Mouse (Mus musculus) adrenal gland, adult 2 months (tissue): ENCODE data around the gene Olfr1360. TPM values are rescaled to one million over a fixed set of nuclear protein-coding genes. Genes with fewer than 3 reads are reported as not detected.

ENCODE experiments used
- DNase-seq: peaks from one replicate; pipeline ENCODE4 v3.0.0; 2021
- microRNA-seq, 2 experiments: library from miRNA; unstranded; fragments of <30 nt; microRNA quantifications; one replicate each; pipeline ENCODE4 v1.2.0; 2021
- polyA plus RNA-seq: library from polyadenylated mRNA; depleted of rRNA; stranded (reverse); fragments of >200 nt; gene quantifications from 2 replicates; pipeline ENCODE4 v1.2.3, GENCODE M21; 2012; rRNA removed
- total RNA-seq, 2 experiments: library from RNA; stranded (reverse); gene quantifications; 2 replicates each; pipeline ENCODE4 v1.2.3; 2021

Olfr1360 gene
- total and polyA plus RNA-seq, 3 experiments: not detected

DNA sequence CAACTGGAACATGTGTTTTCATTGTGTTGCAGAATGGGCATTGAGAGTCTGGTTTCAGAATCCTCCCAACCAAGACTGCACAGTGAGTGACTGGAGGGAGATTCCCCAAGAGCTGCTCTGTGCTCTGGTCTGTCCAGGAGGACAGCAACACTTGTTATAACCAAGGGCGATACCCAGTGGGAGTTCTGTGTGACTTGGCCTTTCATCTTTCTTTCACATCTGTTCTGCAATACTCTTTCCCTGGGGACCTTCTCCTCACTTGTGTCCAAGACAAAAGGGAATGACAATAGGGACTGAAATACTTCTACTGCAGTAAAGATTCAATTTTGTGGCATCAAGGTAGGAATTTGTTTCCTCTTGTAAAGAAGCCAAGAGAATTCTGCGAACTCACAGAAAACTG, 34.8 kb downstream of the Olfr1360 start, which contains the start of gene Olfr11:
Gene Olfr11, minus strand, starts transcription at position 101 of the 400 bp plus-strand sequence.
- no peak for DNase-seq

Small RNA genes lying within 50 kb of the gene (microRNA-seq; reads per million reads assigned to microRNA genes)
- gene Gm44357 (0 reads per million in 2 experiments), gene Gm44367 (0 reads per million in 2 experiments)

Other genes with a start within 250 kb of the Olfr1360 start
Only the 30 nearest of the 33 such genes appear.
- gene Zkscan4, start 198.5 kb downstream of the Olfr1360 start, total RNA-seq: 1 to 10 TPM; 1.8 to 3.6 TPM
- gene Zkscan4, start 198.5 kb downstream of the Olfr1360 start, polyA plus RNA-seq: 0.46 and 0.85 TPM in 2 replicates
- gene Gm10065, start 198.0 kb downstream of the Olfr1360 start, total RNA-seq: not detected
- 1.4 TPM in 1 of 2 replicates, not detected in the other for gene Gm10065, start 198.0 kb downstream of the Olfr1360 start, polyA plus RNA-seq
- gene AK157302, start 182.2 kb downstream of the Olfr1360 start, total RNA-seq: 10 to 100 TPM; 13.3 to 14.2 TPM
- gene AK157302, start 182.2 kb downstream of the Olfr1360 start, polyA plus RNA-seq: 0.09 TPM in 1 of 2 replicates, not detected in the other
- gene Gm11273, start 176.0 kb downstream of the Olfr1360 start, total RNA-seq: 100 to 1,000 TPM in 1 of 2 experiments, 10 to 100 TPM in 1; 95.4 to 165 TPM
- gene Gm11273, start 176.0 kb downstream of the Olfr1360 start, polyA plus RNA-seq: 56.6 and 56.8 TPM in 2 replicates
- gene Zkscan8, start 146.3 kb downstream of the Olfr1360 start, total RNA-seq: 10 to 100 TPM; 13.9 to 17.1 TPM
- 1.2 and 1.5 TPM in 2 replicates for gene Zkscan8, start 146.3 kb downstream of the Olfr1360 start, polyA plus RNA-seq
- not detected for gene Olfr1366, start 134.6 kb downstream of the Olfr1360 start, total RNA-seq
- not detected in 2 replicates for gene Olfr1366, start 134.6 kb downstream of the Olfr1360 start, polyA plus RNA-seq
- gene Olfr1535, start 117.5 kb downstream of the Olfr1360 start, total RNA-seq: not detected
- gene Olfr1535, start 117.5 kb downstream of the Olfr1360 start, polyA plus RNA-seq: not detected in 2 replicates
- not detected for gene Olfr1364, start 95.6 kb downstream of the Olfr1360 start, total RNA-seq
- gene Olfr1364, start 95.6 kb downstream of the Olfr1360 start, polyA plus RNA-seq: not detected in 2 replicates
- not detected for gene Olfr1362, start 63.4 kb downstream of the Olfr1360 start, total RNA-seq
- 0.04 TPM in 1 of 2 replicates, not detected in the other for gene Olfr1362, start 63.4 kb downstream of the Olfr1360 start, polyA plus RNA-seq
- gene Olfr11, start 34.9 kb downstream of the Olfr1360 start, total RNA-seq: not detected
- gene Olfr11, start 34.9 kb downstream of the Olfr1360 start, polyA plus RNA-seq: not detected in 2 replicates
- gene Olfr1361, start 14.0 kb downstream of the Olfr1360 start, total RNA-seq: not detected
- not detected in 2 replicates for gene Olfr1361, start 14.0 kb downstream of the Olfr1360 start, polyA plus RNA-seq
- gene Olfr1359, start 20.7 kb upstream of the Olfr1360 start, total RNA-seq: not detected
- not detected in 2 replicates for gene Olfr1359, start 20.7 kb upstream of the Olfr1360 start, polyA plus RNA-seq
- gene Hist1h2bl, start 38.7 kb upstream of the Olfr1360 start, total RNA-seq: 10 to 100 TPM; 24.1 to 36.9 TPM
- gene Hist1h2bl, start 38.7 kb upstream of the Olfr1360 start, polyA plus RNA-seq: 0.49 and 1.3 TPM in 2 replicates
- gene Hist1h2ai, start 39.0 kb upstream of the Olfr1360 start, total RNA-seq: 10 to 100 TPM; 28.5 to 38.1 TPM
- 5.7 and 9.3 TPM in 2 replicates for gene Hist1h2ai, start 39.0 kb upstream of the Olfr1360 start, polyA plus RNA-seq
- 10 to 100 TPM; 16.3 to 42.1 TPM for gene Hist1h3h, start 40.3 kb upstream of the Olfr1360 start, total RNA-seq
- 5.5 and 8.7 TPM in 2 replicates for gene Hist1h3h, start 40.3 kb upstream of the Olfr1360 start, polyA plus RNA-seq
- gene Hist1h2bm, start 44.6 kb upstream of the Olfr1360 start, total RNA-seq: 1 to 10 TPM; 6.5 to 7.0 TPM
- 0.28 and 0.56 TPM in 2 replicates for gene Hist1h2bm, start 44.6 kb upstream of the Olfr1360 start, polyA plus RNA-seq
- gene Hist1h4j, start 57.7 kb upstream of the Olfr1360 start, total RNA-seq: 10 to 100 TPM in 1 of 2 experiments, 1 to 10 TPM in 1; 7.5 to 11.4 TPM
- gene Hist1h4j, start 57.7 kb upstream of the Olfr1360 start, polyA plus RNA-seq: 0.52 TPM in 2 replicates
- gene Hist1h4k, start 73.1 kb upstream of the Olfr1360 start, total RNA-seq: 100 to 1,000 TPM in 1 of 2 experiments, 10 to 100 TPM in 1; 76.0 to 101 TPM
- gene Hist1h4k, start 73.1 kb upstream of the Olfr1360 start, polyA plus RNA-seq: 10.2 and 12.5 TPM in 2 replicates
- 10 to 100 TPM; 10.8 to 11.1 TPM for gene Hist1h2ak, start 76.4 kb upstream of the Olfr1360 start, total RNA-seq
- gene Hist1h2ak, start 76.4 kb upstream of the Olfr1360 start, polyA plus RNA-seq: 5.4 and 7.8 TPM in 2 replicates
- gene Hist1h2bn, start 76.7 kb upstream of the Olfr1360 start, total RNA-seq: 10 to 100 TPM; 16.7 to 17.2 TPM
- gene Hist1h2bn, start 76.7 kb upstream of the Olfr1360 start, polyA plus RNA-seq: 2.5 and 8.2 TPM in 2 replicates
- 10 to 100 TPM; 11.6 to 11.7 TPM for gene Hist1h1b, start 103.2 kb upstream of the Olfr1360 start, total RNA-seq
- gene Hist1h1b, start 103.2 kb upstream of the Olfr1360 start, polyA plus RNA-seq: 0.34 and 0.37 TPM in 2 replicates
- 10 to 100 TPM; 41.4 to 42.7 TPM for gene Hist1h3i, start 106.0 kb upstream of the Olfr1360 start, total RNA-seq
- 16.8 and 25.5 TPM in 2 replicates for gene Hist1h3i, start 106.0 kb upstream of the Olfr1360 start, polyA plus RNA-seq
- 1 to 10 TPM; 3.4 to 4.6 TPM for gene Hist1h2an, start 109.8 kb upstream of the Olfr1360 start, total RNA-seq
- 4.2 TPM in 1 of 2 replicates, not detected in the other for gene Hist1h2an, start 109.8 kb upstream of the Olfr1360 start, polyA plus RNA-seq
- 10 to 100 TPM in 1 of 2 experiments, 1 to 10 TPM in 1; 8.5 to 10.7 TPM for gene Hist1h2bp, start 110.1 kb upstream of the Olfr1360 start, total RNA-seq
- 1.6 TPM in 1 of 2 replicates, not detected in the other for gene Hist1h2bp, start 110.1 kb upstream of the Olfr1360 start, polyA plus RNA-seq
- 10 to 100 TPM; 35.5 to 55.7 TPM for gene Hist1h2bq, start 132.8 kb upstream of the Olfr1360 start, total RNA-seq
- gene Hist1h2bq, start 132.8 kb upstream of the Olfr1360 start, polyA plus RNA-seq: 13.1 and 16.6 TPM in 2 replicates
- gene Hist1h2ao, start 133.1 kb upstream of the Olfr1360 start, total RNA-seq: 10 to 100 TPM; 16.1 to 19.4 TPM
- gene Hist1h2ao, start 133.1 kb upstream of the Olfr1360 start, polyA plus RNA-seq: not detected in 2 replicates
- gene Hist1h4m, start 134.3 kb upstream of the Olfr1360 start, total RNA-seq: 100 to 1,000 TPM; 165 to 190 TPM
- 4.5 TPM in 1 of 2 replicates, not detected in the other for gene Hist1h4m, start 134.3 kb upstream of the Olfr1360 start, polyA plus RNA-seq
- gene Hist1h4n, start 154.8 kb upstream of the Olfr1360 start, total RNA-seq: 10 to 100 TPM; 22.2 to 52.8 TPM
- gene Hist1h4n, start 154.8 kb upstream of the Olfr1360 start, polyA plus RNA-seq: 4.1 and 6.6 TPM in 2 replicates
- gene Hist1h2ap, start 156.1 kb upstream of the Olfr1360 start, total RNA-seq: 10 to 100 TPM; 24.8 to 29.8 TPM
- 126 and 141 TPM in 2 replicates for gene Hist1h2ap, start 156.1 kb upstream of the Olfr1360 start, polyA plus RNA-seq
- 10 to 100 TPM; 36.5 to 55.8 TPM for gene Hist1h2br, start 156.3 kb upstream of the Olfr1360 start, total RNA-seq
- 12.6 and 15.9 TPM in 2 replicates for gene Hist1h2br, start 156.3 kb upstream of the Olfr1360 start, polyA plus RNA-seq